Mouse (Mus musculus): ENCODE results near the gene Fam189a1.

DNA sequence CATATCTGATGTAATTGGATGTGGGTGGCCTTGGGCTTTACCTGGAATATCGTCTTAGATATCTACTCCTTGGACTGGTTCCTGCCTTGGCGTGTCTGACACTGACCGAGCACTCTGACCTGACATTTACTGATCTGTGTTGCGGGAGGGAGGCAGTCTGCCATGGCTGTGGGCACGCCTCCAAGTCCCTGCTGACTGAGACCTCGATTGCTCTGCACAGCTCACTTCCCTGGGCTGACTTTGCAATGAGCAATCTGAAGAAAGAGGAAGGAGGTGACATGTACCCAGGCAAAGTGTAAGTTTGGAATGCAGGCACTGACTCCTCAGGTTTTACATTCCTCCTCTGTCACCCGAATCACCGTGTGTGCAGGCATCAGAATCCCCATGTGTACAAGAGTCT is 364.3 kb downstream of the Fam189a1 start:
- TF ChIP-seq CTCF (IDR thresholded peaks at IDR 0.05; ENCODE audit: low read depth, low read length) (no peak), POLR2A (IDR thresholded peaks at IDR 0.05; ENCODE audit: borderline replicate concordance, low read depth, low read length) (no peak)

All from bone marrow macrophage, adult 2 months (primary cell).